Mouse (Mus musculus) stomach, postnatal 0 days (tissue): Measurements from ENCODE around the gene Cd302.

ENCODE experiments used
- CTCF ChIP-seq: IDR thresholded peaks from 2 replicates; pipeline ENCODE4 v1.5.1; 2016; ENCODE audit warnings: antibody characterized with exemption, low read depth, mild to moderate bottlenecking, moderate library complexity
- EP300 ChIP-seq: optimal IDR thresholded peaks from 2 replicates; pipeline ENCODE3; 2016; ENCODE audit warnings: antibody characterized with exemption

GRCm38 (mm10) chr2:60322031-60322726 lies 37.9 kb upstream of the Cd302 start:
- TF ChIP-seq CTCF (no peak), EP300 (no peak)
